Mouse (Mus musculus): ENCODE measurements around the gene Cyp4f37.

- TF ChIP-seq CTCF (IDR thresholded peaks at IDR 0.05; ENCODE audit: low read depth, low read length) (no peak), GATA1 (IDR thresholded peaks at IDR 0.05; ENCODE audit: borderline replicate concordance, low read length) (no peak), TAL1 (conservative IDR thresholded peaks at IDR 0.05; ENCODE audit: low read depth, low read length) (no peak), GATA2 (IDR thresholded peaks at IDR 0.05; ENCODE audit: borderline replicate concordance, low read depth, low read length) (no peak), POLR2AphosphoS5 (IDR thresholded peaks at IDR 0.05; ENCODE audit: insufficient replicate concordance, low read depth, low read length) (no peak)
Measured at GRCm38 (mm10) chr17:32676040-32676635, 55.0 kb downstream of the Cyp4f37 start.

All from G1E (cell line).